Mouse (Mus musculus) gonadal fat pad, adult 2 months (tissue): Measurements from ENCODE around the gene Slc52a3. TPM values are rescaled to one million over a fixed set of nuclear protein-coding genes. Genes with fewer than 3 reads are reported as not detected.

ENCODE experiments used
- DNase-seq: peaks from one replicate; pipeline ENCODE4 v3.0.0-alpha.2; 2012; ENCODE audit warnings: low read depth
- polyA plus RNA-seq: library from polyadenylated mRNA; depleted of rRNA; stranded (reverse); fragments of >200 nt; gene quantifications from 2 replicates; pipeline ENCODE4 v1.2.3, GENCODE M21; 2012; rRNA removed

The Slc52a3 gene
- polyA plus RNA-seq, 1 experiment: 29.8 TPM

DNA sequence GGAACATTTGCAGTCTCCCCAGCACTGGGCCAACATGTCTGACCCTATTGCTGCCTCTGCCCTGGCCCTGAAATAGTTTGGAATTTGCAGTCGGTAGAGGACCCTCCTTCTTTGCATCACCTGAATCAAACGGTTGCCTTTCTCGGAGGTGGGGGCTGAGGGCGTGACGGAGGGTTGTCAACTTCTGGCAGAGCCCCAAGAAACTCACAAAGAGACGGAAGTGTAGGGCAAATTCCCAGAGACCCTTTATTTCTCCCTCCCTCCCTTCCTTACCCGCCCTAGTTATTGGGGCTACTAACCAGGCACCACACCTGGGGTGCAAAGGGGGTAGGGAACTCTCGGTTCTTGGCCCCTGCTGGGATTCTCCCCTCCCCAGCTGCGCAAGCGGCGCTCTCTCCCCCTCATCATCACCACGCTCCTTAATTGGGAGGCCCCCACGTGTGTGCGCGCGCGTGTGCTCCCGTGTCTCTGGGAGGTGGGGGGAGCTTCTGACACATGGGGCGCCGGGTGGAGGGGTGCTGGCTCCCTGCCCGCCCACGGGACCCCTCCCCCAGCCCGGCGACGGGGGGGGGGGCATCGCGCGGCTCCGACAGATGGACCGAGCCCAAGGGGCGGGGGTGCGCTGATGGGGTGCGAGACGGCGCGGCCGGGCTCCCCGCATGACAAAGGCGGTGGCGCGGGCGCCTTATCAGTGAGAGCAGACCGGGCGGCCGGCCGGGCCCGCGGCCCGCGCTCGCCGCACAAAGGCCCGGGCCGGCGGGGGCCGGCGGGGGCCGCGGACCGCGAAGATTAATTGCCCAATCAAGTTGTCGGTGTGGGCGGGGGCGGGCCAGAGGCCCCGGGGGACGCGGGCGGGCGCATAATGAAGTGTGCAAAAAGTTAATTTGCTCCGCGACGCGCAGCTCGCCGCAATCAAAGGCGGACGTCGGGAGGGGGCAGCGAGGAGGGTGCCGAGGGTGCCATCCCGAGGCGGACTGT is 52.0 kb downstream of the Slc52a3 start:
- DNase-seq: no peak

DNA sequence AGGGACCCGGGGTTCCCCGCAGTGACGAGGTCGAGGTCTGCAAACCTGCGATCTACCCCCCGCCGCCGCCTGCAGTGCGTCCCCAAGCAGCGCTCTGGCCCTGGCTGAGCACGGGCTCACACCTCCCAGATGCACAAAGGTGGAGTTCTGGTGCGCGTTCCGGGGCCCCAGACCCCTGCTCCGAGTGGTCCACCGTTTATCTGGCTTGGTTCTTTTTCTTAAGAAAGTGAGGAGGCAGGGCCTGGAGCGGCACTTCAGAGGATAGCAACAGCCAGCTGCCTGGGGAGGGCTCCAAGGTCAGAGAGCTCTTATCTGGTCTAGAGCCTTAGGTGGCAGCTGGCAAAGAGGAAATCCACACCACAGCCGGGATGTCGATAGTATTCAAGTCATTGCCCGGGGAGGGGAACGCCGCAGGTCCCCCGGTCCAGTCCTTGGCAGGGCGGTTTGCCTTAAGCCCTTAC is 52.7 kb downstream of the Slc52a3 start:
- no peak for DNase-seq

DNA sequence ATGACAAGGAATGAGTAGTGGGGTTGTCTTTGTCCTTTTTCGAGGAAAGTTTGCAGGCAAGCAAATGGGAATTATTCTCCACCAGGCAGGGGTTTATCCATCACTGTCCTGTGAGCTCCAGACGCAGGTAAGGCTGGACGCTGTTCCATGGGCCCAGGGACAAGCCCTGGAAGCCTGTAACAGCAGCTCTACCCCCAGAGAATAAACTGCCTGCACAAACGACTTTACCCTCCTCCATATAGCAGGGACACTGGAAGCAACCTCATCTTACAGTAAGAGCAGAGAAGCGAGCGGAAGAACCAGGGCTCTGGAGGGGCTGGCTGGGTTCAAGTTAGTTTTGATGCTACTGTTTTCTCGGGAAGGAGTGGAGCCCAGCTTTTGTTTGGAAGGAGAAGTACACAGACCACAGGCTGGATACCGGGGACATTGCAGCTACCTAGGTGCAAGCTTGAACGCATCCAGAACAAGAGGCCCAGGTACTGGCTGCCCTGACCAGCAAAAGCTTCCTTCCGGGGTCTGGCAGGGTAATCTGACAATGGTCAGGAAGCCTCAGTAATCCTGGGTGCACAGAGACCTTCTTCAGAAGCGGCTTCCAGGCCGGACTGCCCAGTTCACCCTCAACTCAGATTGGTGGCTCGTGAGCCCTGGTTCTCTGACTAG is 53.4 kb downstream of the Slc52a3 start:
- DNase-seq: no peak

DNA sequence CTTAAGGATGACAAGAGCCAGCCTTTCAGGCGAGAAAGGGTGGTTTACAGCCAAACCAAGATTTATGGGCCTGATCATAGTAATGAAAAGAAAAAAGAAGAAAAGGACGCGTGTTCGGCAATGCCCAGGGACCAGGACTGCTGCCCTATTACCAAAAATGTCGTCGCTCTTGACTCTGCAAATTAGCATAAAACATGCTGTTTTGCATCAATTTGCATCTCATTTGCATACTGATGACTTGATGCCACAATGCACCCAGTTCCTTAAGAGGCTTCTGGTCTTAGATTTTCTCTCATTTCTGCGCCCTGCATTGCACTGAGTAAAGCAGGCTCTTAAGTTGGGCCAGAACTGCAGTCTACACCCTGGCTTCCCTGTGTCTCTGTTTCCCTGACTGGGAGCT is 54.0 kb downstream of the Slc52a3 start:
- no peak for DNase-seq

DNA sequence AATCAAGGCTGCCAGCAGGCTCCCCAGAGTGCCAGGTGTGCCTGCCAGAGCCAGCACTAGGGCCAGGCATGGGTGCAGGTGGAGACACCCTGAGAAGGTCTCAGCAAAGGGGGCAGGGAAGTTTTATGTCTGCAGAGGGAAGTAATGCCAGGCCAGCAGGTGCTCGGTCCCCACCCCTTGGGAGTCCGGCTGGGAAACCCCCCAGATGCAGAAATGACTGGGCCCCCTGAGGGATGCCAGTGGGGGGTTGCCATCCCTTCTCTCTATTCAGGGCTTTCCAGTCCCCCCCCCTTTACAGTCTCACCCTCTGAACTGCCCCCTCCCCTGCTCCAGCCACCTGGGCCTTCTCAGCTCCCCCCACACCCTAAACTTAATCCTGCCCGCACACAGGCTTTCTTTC is 55.7 kb downstream of the Slc52a3 start:
- no peak for DNase-seq

DNA sequence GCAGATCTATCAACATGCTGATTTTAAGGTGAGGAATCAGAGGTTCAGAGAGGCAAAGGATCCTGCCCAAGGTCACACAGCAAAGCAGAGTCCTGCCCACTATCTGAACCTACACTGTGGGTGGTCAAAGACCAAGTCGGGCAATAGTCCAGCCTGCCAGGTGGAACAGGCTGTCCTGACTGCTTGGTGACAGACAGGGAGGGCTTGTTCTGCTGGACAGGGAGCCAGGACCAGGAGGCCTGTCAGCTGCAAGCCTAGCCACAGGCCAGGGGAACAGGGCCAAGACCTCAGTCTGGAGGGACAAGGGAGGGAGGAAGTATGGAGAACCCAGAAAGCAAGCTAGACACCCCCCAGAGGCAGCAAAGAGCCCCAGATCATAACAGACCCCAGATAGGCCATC is 59.1 kb downstream of the Slc52a3 start:
- no peak for DNase-seq

DNA sequence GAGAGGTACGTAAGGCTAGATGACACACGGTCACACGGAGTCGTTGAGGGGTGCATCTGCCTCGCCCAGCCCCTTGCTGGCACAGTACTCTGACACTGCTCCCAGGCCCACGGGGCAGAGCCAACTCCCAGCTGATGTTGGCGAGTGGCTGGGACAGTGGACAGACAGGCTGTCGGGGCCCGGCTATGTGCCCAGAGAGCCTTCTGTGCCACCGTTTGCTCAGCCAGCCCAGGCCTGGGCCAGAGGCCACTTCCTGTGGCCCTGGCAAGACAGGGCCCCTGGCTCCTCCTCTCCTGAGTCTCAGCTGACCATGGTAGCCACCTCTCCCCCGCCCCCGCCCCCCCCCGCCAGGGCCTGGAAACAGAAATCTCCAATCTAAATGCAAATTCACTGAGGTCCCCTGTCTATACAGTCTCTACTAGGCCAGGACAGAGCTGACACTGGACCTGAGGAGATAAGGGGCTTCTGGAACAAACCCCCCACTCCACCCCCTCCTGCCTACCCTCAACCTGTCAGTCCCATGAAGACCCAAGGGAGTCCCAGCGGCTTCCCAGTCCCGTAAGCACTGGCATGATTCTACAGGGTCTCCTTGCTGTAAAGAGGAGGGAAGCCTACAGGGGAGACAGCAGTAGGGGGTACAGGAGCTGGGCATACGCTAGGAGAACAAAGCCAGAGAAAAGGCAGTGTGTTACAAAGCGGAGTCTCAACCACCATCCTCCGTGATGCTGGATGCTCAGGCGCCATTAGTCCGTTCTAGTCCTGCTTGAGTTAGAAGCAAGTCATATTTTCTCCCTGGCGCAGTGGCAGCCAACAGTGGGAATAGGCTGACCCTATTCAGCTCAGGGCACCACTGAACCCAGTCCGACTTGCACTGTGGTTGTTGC is 60.3 kb downstream of the Slc52a3 start:
- no peak for DNase-seq

DNA sequence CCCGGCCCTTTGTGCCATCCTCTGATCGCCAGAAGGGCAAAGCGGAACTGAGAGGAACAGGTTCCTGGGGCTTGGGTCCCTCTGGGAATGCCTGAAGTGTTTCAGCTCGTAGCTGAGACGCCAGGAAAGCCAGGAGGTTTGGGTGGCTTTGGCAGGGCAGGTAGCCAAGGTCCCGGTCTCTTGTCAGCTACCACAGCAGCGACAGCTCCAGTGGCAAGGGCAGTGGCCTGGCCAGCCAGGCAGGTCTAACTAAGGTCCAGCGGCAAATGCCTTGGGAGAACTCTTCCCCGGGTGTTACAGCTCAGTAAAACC is 60.9 kb downstream of the Slc52a3 start:
- DNase-seq: no peak

Other genes starting within 250 kb of the Slc52a3 start
- gene Rspo4, start 153.6 kb upstream of the Slc52a3 start, polyA plus RNA-seq: not detected in 2 replicates
- gene Angpt4, start 85.3 kb upstream of the Slc52a3 start, polyA plus RNA-seq: 21.6 and 24.2 TPM in 2 replicates
- 13.0 and 19.5 TPM in 2 replicates for gene Fam110a, start 16.3 kb upstream of the Slc52a3 start, polyA plus RNA-seq
- 0.70 and 0.82 TPM in 2 replicates for gene Scrt2, start 85.0 kb downstream of the Slc52a3 start, polyA plus RNA-seq
- gene Srxn1, start 109.0 kb downstream of the Slc52a3 start, polyA plus RNA-seq: 109 and 124 TPM in 2 replicates
- gene Tcf15, start 147.1 kb downstream of the Slc52a3 start, polyA plus RNA-seq: 23.0 and 24.8 TPM in 2 replicates
- gene Csnk2a1, start 230.3 kb downstream of the Slc52a3 start, polyA plus RNA-seq: 26.7 and 29.6 TPM in 2 replicates